Comparison of ENCODE assay signal across 10 mouse cellular contexts in the genomic region with DNA sequence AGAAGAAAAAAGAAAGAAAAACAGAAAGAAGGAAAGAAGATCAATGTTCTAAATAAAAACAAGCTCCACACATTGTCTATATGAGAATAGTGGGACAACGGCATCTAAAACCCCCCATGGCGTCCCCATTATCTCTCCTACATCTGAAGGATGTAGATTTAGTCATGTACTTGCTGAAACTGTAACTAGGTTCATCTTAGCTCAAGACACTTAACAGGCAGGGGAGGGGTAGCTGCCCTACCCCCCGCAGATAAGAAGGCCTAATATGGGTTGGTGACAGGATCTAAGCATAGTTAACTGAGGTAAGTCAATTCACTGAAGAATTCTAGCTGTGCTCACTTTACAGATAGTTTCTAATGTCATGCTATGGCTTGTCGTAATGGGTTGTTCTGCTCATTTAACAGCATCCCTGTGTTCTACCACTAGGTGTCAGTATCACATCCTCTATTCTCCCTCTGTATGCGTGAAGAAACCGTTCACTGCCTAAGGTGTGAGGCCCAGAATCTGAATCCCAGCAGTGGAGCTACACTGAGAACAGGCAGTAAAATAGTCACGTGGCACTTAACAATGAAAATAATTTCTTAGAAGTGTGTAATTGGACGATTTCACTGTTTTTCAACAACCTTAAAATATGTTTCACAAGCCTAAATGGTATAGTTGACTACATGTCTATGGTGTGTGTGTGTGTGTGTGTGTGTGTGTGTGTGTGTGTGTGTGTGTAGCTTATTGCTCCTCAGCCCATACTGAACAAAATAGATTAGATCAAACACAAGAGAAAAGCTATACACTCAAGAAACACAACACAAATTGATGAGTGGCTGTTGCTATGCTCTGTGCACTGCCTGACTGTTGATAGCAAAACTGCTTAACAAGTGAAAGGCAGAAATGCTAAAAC. TPM values are rescaled to one million over a fixed set of nuclear protein-coding genes. Genes with fewer than 3 reads are reported as not detected.
DNase-seq lines count a peak whose midpoint lies in the region; ATAC-seq and TF ChIP-seq lines count a peak whose summit lies in the region.
"Had no signal": no experiment of that assay in that cellular context is flagged by ENCODE, and none has a peak within 500 bp of the region (broad histone marks: within the 10 kb centered on the region; RNA-seq: fewer than 3 reads in every experiment).

No protein-coding gene starts in this region.

- no peaks in the 10 kb centered on the region for H3K36me3 ChIP-seq in liver, adult 2 months (ENCODE audit: control insufficient read depth, insufficient read depth, low read length)
- no peaks in the 10 kb centered on the region for H3K36me3 ChIP-seq in liver, embryonic 12.5 days

- TF ChIP-seq CTCF in liver, adult 2 months (IDR thresholded peaks at IDR 0.05; ENCODE audit: low read depth, low read length) = no peak; the same call in 1 of the 2 replicates

- H3K27ac ChIP-seq in liver, adult 2 months (replicated peaks; ENCODE audit: insufficient read depth, low read depth, low read length) = no peak overlapping the region
- H3K27ac ChIP-seq in liver, embryonic 12.5 days = no peak overlapping the region

- no peaks in the 10 kb centered on the region for H3K27me3 ChIP-seq in liver, adult 2 months (ENCODE audit: control insufficient read depth, insufficient read depth, low read length)
- no peaks in the 10 kb centered on the region for H3K27me3 ChIP-seq in liver, embryonic 12.5 days (replicated peaks)

- WGBS in liver, adult 2 months = 13% methylated on average over 8 of the region's 8 CpGs
- 11% methylated on average over 8 of the region's 8 CpGs for WGBS in liver, embryonic 12.5 days (ENCODE audit: insufficient replicate concordance)

- H3K4me3 ChIP-seq in liver, adult 2 months (ENCODE audit: insufficient read depth, low read depth, low read length) = no peak overlapping the region
- H3K4me3 ChIP-seq in liver, embryonic 12.5 days = no peak overlapping the region
- H3K4me3 ChIP-seq: erythroblast, embryonic 14.5 days; myocyte had no signal

- TF ChIP-seq POLR2A in liver, adult 2 months (IDR thresholded peaks at IDR 0.05; ENCODE audit: extremely low read depth, insufficient read depth, low read length) = no peak

- H3K9ac ChIP-seq in liver, adult 2 months (ENCODE audit: low read depth, low read length) = no peak overlapping the region
- no peak overlapping the region for H3K9ac ChIP-seq in liver, embryonic 12.5 days

- ATAC-seq in liver, embryonic 12.5 days = peak; percentile 42; the same call in 1 of the 2 replicates

- H3K4me1 ChIP-seq in liver, adult 2 months (ENCODE audit: control insufficient read depth, insufficient read depth, low read length) = peaks cover 2% of the 10 kb centered on the region; the same call in 1 of the 2 replicates
- no peaks in the 10 kb centered on the region for H3K4me1 ChIP-seq in liver, embryonic 12.5 days

- peak; percentile 37 for DNase-seq in liver, adult 2 months (ENCODE audit: extremely low read depth, low read depth, low spot score)
- DNase-seq in liver (no peak), ZHBTc4 (ENCODE audit: low read depth, low spot score) (peak; percentile 76)
- DNase-seq in fibroblast of lung, adult 2 months (ENCODE audit: low read depth) = peak; percentile 8
- peak; percentile 61 for DNase-seq in hindlimb bud, embryonic 11.5 days (ENCODE audit: extremely low spot score, low read depth, low spot score)
- peak; percentile 16 for DNase-seq in neural tube, embryonic 10.5 days (ENCODE audit: extremely low spot score, low spot score)
- no peak for DNase-seq in testis, postnatal 14 days (ENCODE audit: low spot score)

- H3K4me2 ChIP-seq in liver, embryonic 12.5 days = no peak overlapping the region

- no peaks in the 10 kb centered on the region for H3K79me2 ChIP-seq in liver, adult 2 months (ENCODE audit: control insufficient read depth, insufficient read depth, low read length)

- no peaks in the 10 kb centered on the region for H3K9me3 ChIP-seq in liver, embryonic 12.5 days (replicated peaks)

RNA-seq across cellular contexts. Expression of a gene that starts 23.7 kb away (rescaled TPM):
- 6.2 and 8.9 TPM in 2 replicates for total RNA-seq in liver, adult 2 months (2014; rRNA removed)
- 0.55 and 1.2 TPM in 2 replicates for polyA plus RNA-seq in liver, adult 2 months (2012; rRNA removed)
- polyA plus RNA-seq in liver, embryonic 12.5 days (2016; fragmentation: Nextera tagmentation; extraction: Ambion mirVana) = 3.7 and 4.2 TPM in 2 replicates
- polyA plus RNA-seq: erythroblast, embryonic 14.5 days; myocyte had no signal

RNA-seq across cellular contexts. Expression of a gene that starts 48.9 kb away (rescaled TPM):
- 0.09 and 0.13 TPM in 2 replicates for total RNA-seq in liver, adult 2 months (2014; rRNA removed)
- polyA plus RNA-seq in liver, adult 2 months (2012; rRNA removed) = not detected in 2 replicates
- polyA plus RNA-seq in liver, embryonic 12.5 days (2016; fragmentation: Nextera tagmentation; extraction: Ambion mirVana) = 2.2 and 2.7 TPM in 2 replicates
- polyA plus RNA-seq: myocyte had no signal

Comparison
In these comparisons a context has a peak if more than half of its experiments do, and no peak if none do; other contexts are left out.
1. DNase-seq: peak in liver, adult 2 months (single experiment), ZHBTc4 (single experiment), fibroblast of lung, adult 2 months (single experiment), hindlimb bud, embryonic 11.5 days (single experiment) and neural tube, embryonic 10.5 days (single experiment); none in liver (single experiment) and testis, postnatal 14 days (single experiment).